Mouse (Mus musculus) cerebellum, adult 2 months (tissue): ENCODE results near the gene Gsc2. TPM values are rescaled to one million over a fixed set of nuclear protein-coding genes. Genes with fewer than 3 reads are reported as not detected.
"Not testable (repeated sequence)": the region's sequence is repeated elsewhere in the genome, so short reads cannot be mapped to it uniquely, and the experiment has no call there.

Source experiments
- DNase-seq, 2 experiments: peaks; one replicate each; pipeline ENCODE4 v3.0.0; 2021
- H3K27ac ChIP-seq: fragments of 200-500 bp; 2 replicates; pipeline ENCODE4 v1.5.1; 2012; ENCODE audit warnings: low read length, control low read depth, inconsistent platforms; ENCODE audit not compliant: insufficient read depth
- H3K27me3 ChIP-seq: fragments of 200-500 bp; 2 replicates; pipeline ENCODE4 v1.6.1; 2012; ENCODE audit warnings: inconsistent platforms, mild to moderate bottlenecking, low read length, moderate library complexity; ENCODE audit not compliant: control insufficient read depth, insufficient read depth
- H3K4me1 ChIP-seq: fragments of 200-500 bp; 2 replicates; pipeline ENCODE4 v1.6.1; 2011; ENCODE audit warnings: low read length; ENCODE audit not compliant: control insufficient read depth, insufficient read depth
- H3K4me3 ChIP-seq: fragments of 200-500 bp; replicated peaks from 2 replicates; pipeline ENCODE3; 2011; ENCODE audit warnings: mild to moderate bottlenecking, low read depth, low read length, control low read depth; ENCODE audit not compliant: insufficient read depth
- CTCF ChIP-seq: fragments of 200-500 bp; IDR thresholded peaks from 2 replicates; pipeline ENCODE4 v1.5.1; 2011; ENCODE audit warnings: low read depth, mild to moderate bottlenecking, control low read depth, low read length, moderate library complexity, borderline replicate concordance; ENCODE audit not compliant: insufficient read depth
- POLR2A ChIP-seq: fragments of 200-500 bp; IDR thresholded peaks from 2 replicates; pipeline ENCODE4 v1.6.1; 2011; ENCODE audit warnings: low read length, control low read depth, borderline replicate concordance; ENCODE audit not compliant: insufficient read depth
- WGBS: fragments of 180-500 bp; shearing (Covaris S2); methylation state at CpG from one replicate; pipeline ENCODE4 v1.1.7; 2018; 5-methylcytosine and 5-hydroxymethylcytosine counted together
- polyA plus RNA-seq: library from polyadenylated mRNA; depleted of rRNA; stranded (reverse); fragments of >200 nt; gene quantifications from 2 replicates; pipeline ENCODE4 v1.2.3, GENCODE M21; 2012; rRNA removed

Gene Gsc2
- polyA plus RNA-seq, result not detected in 2 replicates

GRCm38 (mm10) chr16:17914307-17915249 lies at the start of gene Gsc2:
Gsc2 (minus strand) TSS chr16:17915059.
- Histone ChIP-seq H3K4me1 (no peaks in the 10 kb centered on the region; the same call in 1 of the 2 replicates), H3K27ac (no peak within 1 kb of the TSS), H3K27me3 (peaks cover 2% of the 10 kb centered on the region; the same call in 1 of the 2 replicates), H3K4me3 (no peak within 1 kb of the TSS)
- TF ChIP-seq POLR2A, result no peak
- no peak for TF ChIP-seq CTCF
- WGBS, result 1% methylated on average over 106 of the region's 106 CpGs
- no peak for DNase-seq

GRCm38 (mm10) chr16:17962091-17962490 lies 47.2 kb upstream of the Gsc2 start:
- no peak overlapping the region for H3K27ac ChIP-seq
- no peak for TF ChIP-seq POLR2A
- no peak for TF ChIP-seq CTCF
- no peak for DNase-seq
- 88% methylated on average over 7 of the region's 7 CpGs for WGBS
- no peak overlapping the region for H3K4me3 ChIP-seq
- no peaks in the 10 kb centered on the region for H3K4me1 ChIP-seq
- H3K27me3 ChIP-seq, result no peaks in the 10 kb centered on the region

GRCm38 (mm10) chr16:17956052-17956638 lies 41.3 kb upstream of the Gsc2 start:
- H3K4me1 ChIP-seq, H3K27me3 ChIP-seq, H3K4me3 ChIP-seq, DNase-seq, H3K27ac ChIP-seq: not testable (repeated sequence)
- WGBS, result 87% methylated on average over 17 of the region's 17 CpGs

GRCm38 (mm10) chr16:17951618-17952017 lies 36.8 kb upstream of the Gsc2 start:
- WGBS, result 86% methylated on average over 4 of the region's 4 CpGs
- H3K4me1 ChIP-seq, result no peaks in the 10 kb centered on the region
- H3K27ac ChIP-seq, result no peak overlapping the region
- no peak overlapping the region for H3K4me3 ChIP-seq
- TF ChIP-seq CTCF (no peak), POLR2A (no peak)
- no peak for DNase-seq
- no peaks in the 10 kb centered on the region for H3K27me3 ChIP-seq

GRCm38 (mm10) chr16:17950068-17950467 lies 35.2 kb upstream of the Gsc2 start:
- H3K27ac ChIP-seq, result no peak overlapping the region
- 22% methylated on average over 4 of the region's 4 CpGs for WGBS
- H3K4me1 ChIP-seq, result no peaks in the 10 kb centered on the region
- DNase-seq, result no peak
- TF ChIP-seq CTCF (no peak), POLR2A (no peak)
- H3K27me3 ChIP-seq, result no peaks in the 10 kb centered on the region
- no peak overlapping the region for H3K4me3 ChIP-seq

- no peaks in the 10 kb centered on the region for H3K4me1 ChIP-seq
- no peak overlapping the region for H3K4me3 ChIP-seq
- H3K27ac ChIP-seq, result no peak overlapping the region
- no peak for TF ChIP-seq CTCF
- TF ChIP-seq POLR2A, result no peak
- DNase-seq, result no peak
- no peaks in the 10 kb centered on the region for H3K27me3 ChIP-seq
- WGBS, result 25% methylated on average over 2 of the region's 2 CpGs
Observed at GRCm38 (mm10) chr16:17949421-17949877, 34.6 kb upstream of the Gsc2 start.

- TF ChIP-seq CTCF (no peak), POLR2A (no peak)
- H3K27me3 ChIP-seq, result no peaks in the 10 kb centered on the region
- no peak for DNase-seq
- H3K4me3 ChIP-seq, result no peak overlapping the region
- WGBS, result 57% methylated on average over 7 of the region's 7 CpGs
- no peaks in the 10 kb centered on the region for H3K4me1 ChIP-seq
- no peak overlapping the region for H3K27ac ChIP-seq
Observed at GRCm38 (mm10) chr16:17945081-17945831, 30.4 kb upstream of the Gsc2 start.
